Mouse (Mus musculus): ENCODE results near the gene Arpc2. TPM values are rescaled to one million over a fixed set of nuclear protein-coding genes. Genes with fewer than 3 reads are reported as not detected.

The Arpc2 gene
- total RNA-seq, 2 experiments from 2014 or later, result 259 to 262 TPM

- DNase-seq (ENCODE audit: low spot score in 2 of 2), result no peak
These were observed 78.9 kb downstream of the Arpc2 start for GRCm38 (mm10) chr1:74314796-74315195.

GRCm38 (mm10) chr1:74316114-74316827 is 80.4 kb downstream of the Arpc2 start:
- intact Hi-C loops (cut with DNase I), result no loop called here
- no peak for DNase-seq (ENCODE audit: low spot score in 2 of 2)

More at GRCm38 (mm10) chr1:74314796-74315195, 78.9 kb downstream of the Arpc2 start:
- intact Hi-C loops (cut with DNase I), result no loop called here

Small RNAs within 50 kb of the gene (microRNA-seq; reads per million reads assigned to microRNA genes)
- not detected for gene Mir1928

Other genes starting within 250 kb of the Arpc2 start
- gene Tns1, start 111.6 kb upstream of the Arpc2 start, total RNA-seq (2021), result 10 to 100 TPM; 36.1 to 50.9 TPM
- not detected for gene Rufy4, start 110.5 kb upstream of the Arpc2 start, total RNA-seq (2021)
- under 1 TPM in 1 of 2 experiments, not detected in 1; 0.10 TPM for gene Cxcr2, start 82.1 kb upstream of the Arpc2 start, total RNA-seq (2021)
- not detected for gene Cxcr1, start 41.5 kb upstream of the Arpc2 start, total RNA-seq (2021)
- not detected for gene Gpbar1, start 42.5 kb downstream of the Arpc2 start, total RNA-seq (2021)
- 100 to 1,000 TPM; 139 to 143 TPM for gene Aamp, start 48.7 kb downstream of the Arpc2 start, total RNA-seq (2021)
- 100 to 1,000 TPM; 151 to 166 TPM for gene Pnkd, start 48.8 kb downstream of the Arpc2 start, total RNA-seq (2021)
- gene Tmbim1, start 69.5 kb downstream of the Arpc2 start, total RNA-seq (2021), result 10 to 100 TPM; 21.5 to 26.4 TPM
- gene Catip, start 126.0 kb downstream of the Arpc2 start, total RNA-seq (2021), result 1 to 10 TPM; 1.3 TPM
- 1 to 10 TPM; 2.6 to 5.1 TPM for gene Slc11a1, start 139.1 kb downstream of the Arpc2 start, total RNA-seq (2021)
- 10 to 100 TPM; 23.0 to 25.2 TPM for gene Ctdsp1, start 155.4 kb downstream of the Arpc2 start, total RNA-seq (2021)
- gene Vil1, start 173.3 kb downstream of the Arpc2 start, total RNA-seq (2021), result 1 to 10 TPM in 1 of 2 experiments, under 1 TPM in 1; 0.39 to 1.1 TPM